Mouse (Mus musculus) heart, embryonic 11.5 days (tissue): Measurements from ENCODE around the gene Amacr. TPM values are rescaled to one million over a fixed set of nuclear protein-coding genes. Genes with fewer than 3 reads are reported as not detected.
"Not testable (repeated sequence)": the region's sequence is repeated elsewhere in the genome, so short reads cannot be mapped to it uniquely, and the experiment has no call there.

Source experiments
- ATAC-seq: fragments of 200-750 bp; cut with Nextera tagmentation; replicated peaks from 2 replicates; pipeline ENCODE4 v1.8.0; 2017; ENCODE audit warnings: moderate library complexity; ENCODE audit not compliant: insufficient number of reproducible peaks, low FRiP score, low TSS enrichment
- H3K27ac ChIP-seq: fragments of 300-500 bp; sonication (generic); 2 replicates; pipeline ENCODE4 v1.5.1; 2014; ENCODE audit warnings: mild to moderate bottlenecking, low read depth, low read length
- H3K27me3 ChIP-seq: fragments of 300-500 bp; sonication (generic); 2 replicates; pipeline ENCODE4 v1.6.1; 2014; ENCODE audit warnings: mild to moderate bottlenecking, low read length, mixed read lengths; ENCODE audit not compliant: control insufficient read depth, insufficient read depth
- H3K36me3 ChIP-seq: fragments of 300-500 bp; sonication (generic); 2 replicates; pipeline ENCODE4 v1.6.1; 2014; ENCODE audit warnings: mild to moderate bottlenecking, low read length, moderate library complexity, mixed read lengths; ENCODE audit not compliant: control insufficient read depth, insufficient read depth
- H3K4me1 ChIP-seq: fragments of 300-500 bp; sonication (generic); 2 replicates; pipeline ENCODE4 v1.6.1; 2014; ENCODE audit warnings: low read length; ENCODE audit not compliant: control insufficient read depth, insufficient read depth
- H3K4me2 ChIP-seq: fragments of 300-500 bp; sonication (generic); 2 replicates; pipeline ENCODE4 v1.6.1; 2014; ENCODE audit warnings: mild to moderate bottlenecking, moderate library complexity
- H3K4me3 ChIP-seq: fragments of 300-500 bp; sonication (generic); 2 replicates; pipeline ENCODE4 v1.5.1; 2014; ENCODE audit warnings: low read depth, low read length
- H3K9ac ChIP-seq: fragments of 300-500 bp; sonication (generic); 2 replicates; pipeline ENCODE4 v1.6.1; 2014; ENCODE audit warnings: mild to moderate bottlenecking, low read depth, low read length, moderate library complexity
- H3K9me3 ChIP-seq: fragments of 300-500 bp; sonication (generic); replicated peaks from 2 replicates; pipeline ENCODE4 v1.6.1; 2016; ENCODE audit warnings: low read length; ENCODE audit not compliant: control insufficient read depth
- WGBS: fragments of 180-500 bp; shearing (Covaris S2); extraction: QIAGEN DNeasy Blood & Tissue Kit; methylation state at CpG from one replicate; pipeline ENCODE4 v1.1.7; 2014; ENCODE audit not compliant: insufficient replicate concordance; 5-methylcytosine and 5-hydroxymethylcytosine counted together
- polyA plus RNA-seq: library from polyadenylated mRNA; unstranded; fragments of >200 nt; fragmentation: Nextera tagmentation; extraction: Ambion mirVana; gene quantifications from 2 replicates; pipeline ENCODE4 v1.2.1, GENCODE M21; 2014

Amacr gene
- polyA plus RNA-seq, 1 experiment from 2014 or later: 16.7 TPM

DNA sequence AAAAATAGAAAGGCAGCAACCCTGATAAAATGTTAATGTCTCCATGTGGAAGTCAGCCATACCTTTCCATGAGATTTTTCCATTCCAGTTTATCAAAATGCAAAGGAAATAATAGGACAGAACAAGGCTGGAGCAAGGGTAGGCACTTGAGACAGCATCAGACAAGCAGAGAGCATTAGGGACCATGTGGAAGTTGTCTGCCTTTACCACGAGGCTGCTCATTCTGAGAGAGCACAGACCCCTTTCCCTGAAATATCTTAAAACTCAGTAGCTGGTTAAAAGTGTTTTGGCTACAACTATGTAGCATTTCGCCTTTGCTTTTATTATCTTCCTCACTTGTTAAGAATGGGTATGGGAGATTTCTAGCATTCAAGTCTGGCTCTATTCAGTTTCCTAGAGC is 844 bp upstream of the Amacr start:
- Histone ChIP-seq H3K9me3 (no peaks in the 10 kb centered on the region), H3K36me3 (no peaks in the 10 kb centered on the region), H3K27me3 (no peaks in the 10 kb centered on the region), H3K4me2 (peak overlapping the region; percentile 60), H3K27ac (no peak overlapping the region), H3K9ac (no peak overlapping the region; the same call in 1 of the 2 replicates), H3K4me1 (no peaks in the 10 kb centered on the region), H3K4me3 (no peak overlapping the region)
- WGBS: 57% methylated on average over 2 of the region's 2 CpGs
- ATAC-seq: no peak

DNA sequence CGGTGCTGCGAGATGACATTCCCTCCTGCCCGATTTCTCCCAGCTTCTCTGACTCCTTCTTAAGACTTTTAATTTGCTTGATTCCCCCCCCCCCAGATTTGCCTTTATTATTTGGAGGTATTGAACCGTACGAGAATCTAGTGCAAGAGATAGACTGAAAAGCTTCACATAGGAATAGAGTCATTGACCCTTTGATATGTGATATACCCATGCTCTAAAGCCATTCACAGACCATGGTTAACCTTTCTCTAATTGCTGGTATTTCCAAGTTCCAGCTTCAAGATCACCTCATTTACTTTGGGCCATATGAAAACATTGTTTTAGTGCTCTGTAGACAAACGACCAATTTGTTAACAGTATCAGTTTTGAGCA is 494 bp downstream of the Amacr start:
- H3K27ac ChIP-seq: peak overlapping the region; percentile 73
- no peaks in the 10 kb centered on the region for H3K36me3 ChIP-seq
- H3K9me3 ChIP-seq: no peaks in the 10 kb centered on the region
- H3K4me1 ChIP-seq: no peaks in the 10 kb centered on the region
- H3K4me3 ChIP-seq: peak overlapping the region; percentile 62
- H3K9ac ChIP-seq: peak overlapping the region; percentile 79
- peak overlapping the region; percentile 60 for H3K4me2 ChIP-seq
- H3K27me3 ChIP-seq: no peaks in the 10 kb centered on the region
- no peak for ATAC-seq
- 9% methylated on average over 6 of the region's 6 CpGs for WGBS

DNA sequence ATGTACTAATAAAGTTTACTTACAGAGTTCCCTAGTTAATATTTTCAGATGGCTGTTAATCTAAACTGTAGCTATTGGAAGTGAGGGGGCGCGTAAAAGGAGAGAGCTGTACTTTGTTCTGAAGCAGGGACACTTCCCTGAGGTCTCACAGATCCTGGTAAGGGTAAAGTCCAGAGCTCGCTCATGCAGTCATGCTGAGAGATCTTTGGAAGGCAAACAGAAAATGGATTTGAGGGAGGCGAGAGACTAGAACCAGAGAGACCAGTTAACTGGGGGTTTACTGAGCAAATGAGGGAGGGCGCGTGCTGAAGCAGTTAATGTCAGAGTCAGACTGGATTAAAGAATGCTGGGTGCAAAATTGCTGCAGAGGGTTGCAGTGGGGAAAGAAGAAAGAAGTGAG is 4.2 kb downstream of the Amacr start:
- Histone ChIP-seq H3K36me3 (no peaks in the 10 kb centered on the region), H3K27ac (no peak overlapping the region), H3K4me1 (no peaks in the 10 kb centered on the region), H3K9ac (no peak overlapping the region), H3K9me3 (no peaks in the 10 kb centered on the region), H3K4me3 (no peak overlapping the region), H3K4me2 (no peak overlapping the region), H3K27me3 (no peaks in the 10 kb centered on the region)
- ATAC-seq: no peak
- WGBS: 72% methylated on average over 6 of the region's 6 CpGs

GRCm38 (mm10) chr15:10986477-10986876 is 4.9 kb downstream of the Amacr start:
- WGBS: 89% methylated on average over 2 of the region's 2 CpGs
- not testable (repeated sequence) for H3K4me2 ChIP-seq, H3K4me1 ChIP-seq, H3K9me3 ChIP-seq, H3K36me3 ChIP-seq, H3K4me3 ChIP-seq, H3K27ac ChIP-seq, H3K27me3 ChIP-seq, H3K9ac ChIP-seq, ATAC-seq

- no peak for ATAC-seq
- WGBS: 29% methylated on average over 2 of the region's 2 CpGs
These were observed 8.9 kb downstream of the Amacr start for GRCm38 (mm10) chr15:10990411-10990810.

DNA sequence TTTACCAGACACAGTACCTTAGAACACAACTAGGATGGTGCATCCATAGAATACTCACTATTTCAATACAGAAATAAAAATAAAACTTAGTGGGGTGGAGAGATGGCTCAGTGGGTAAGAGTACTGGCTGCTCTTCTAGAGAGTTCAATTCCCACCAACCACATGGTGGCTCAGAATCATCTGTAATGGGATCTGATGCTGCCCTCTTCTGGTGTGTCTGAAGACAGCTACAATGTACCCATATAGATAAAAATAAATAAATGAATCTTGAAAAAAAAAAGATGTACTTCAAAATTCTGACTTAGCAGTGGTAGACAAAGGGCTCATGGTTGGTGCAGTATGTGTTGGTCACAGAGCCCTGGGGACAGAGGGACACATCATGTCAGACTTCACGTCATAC is 10.0 kb downstream of the Amacr start:
- Histone ChIP-seq H3K36me3 (no peaks in the 10 kb centered on the region), H3K9me3 (no peaks in the 10 kb centered on the region), H3K27me3 (no peaks in the 10 kb centered on the region), H3K27ac (no peak overlapping the region), H3K4me1 (no peaks in the 10 kb centered on the region), H3K9ac (no peak overlapping the region), H3K4me2 (no peak overlapping the region), H3K4me3 (no peak overlapping the region)
- no peak for ATAC-seq
- 97% methylated on average over 1 of the region's 1 CpGs for WGBS

More at GRCm38 (mm10) chr15:10990411-10990810, 8.9 kb downstream of the Amacr start:
- H3K36me3 ChIP-seq: no peaks in the 10 kb centered on the region
- H3K27me3 ChIP-seq: no peaks in the 10 kb centered on the region
- no peak overlapping the region for H3K27ac ChIP-seq
- no peak overlapping the region for H3K4me3 ChIP-seq
- no peak overlapping the region for H3K4me2 ChIP-seq
- H3K9me3 ChIP-seq: no peaks in the 10 kb centered on the region
- H3K4me1 ChIP-seq: no peaks in the 10 kb centered on the region
- H3K9ac ChIP-seq: no peak overlapping the region

DNA sequence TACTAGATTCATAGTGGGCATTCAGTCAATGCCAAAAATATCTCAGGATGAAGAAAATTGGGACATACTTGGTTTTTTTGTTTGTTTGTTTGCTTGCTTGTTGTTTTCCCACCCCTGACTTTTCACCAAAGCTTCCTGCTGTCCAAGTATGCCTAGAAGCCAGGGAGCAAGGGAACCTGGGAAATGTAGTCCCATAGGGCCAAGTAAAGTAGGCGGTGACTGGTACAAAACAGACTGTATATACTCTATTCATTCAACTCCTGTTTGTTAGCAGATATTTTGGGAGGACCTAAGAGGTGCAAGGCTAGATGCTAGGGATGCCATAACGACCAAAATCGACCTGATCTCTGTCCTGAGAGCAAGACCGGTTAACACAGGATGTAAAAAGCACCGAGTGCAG is 18.3 kb downstream of the Amacr start:
- no peaks in the 10 kb centered on the region for H3K4me1 ChIP-seq
- no peak overlapping the region for H3K9ac ChIP-seq
- H3K27ac ChIP-seq: no peak overlapping the region
- WGBS: 45% methylated on average over 5 of the region's 5 CpGs
- no peak for ATAC-seq
- peak overlapping the region; percentile 43 for H3K4me2 ChIP-seq
- H3K9me3 ChIP-seq: no peaks in the 10 kb centered on the region
- no peaks in the 10 kb centered on the region for H3K36me3 ChIP-seq
- H3K4me3 ChIP-seq: no peak overlapping the region
- no peaks in the 10 kb centered on the region for H3K27me3 ChIP-seq

DNA sequence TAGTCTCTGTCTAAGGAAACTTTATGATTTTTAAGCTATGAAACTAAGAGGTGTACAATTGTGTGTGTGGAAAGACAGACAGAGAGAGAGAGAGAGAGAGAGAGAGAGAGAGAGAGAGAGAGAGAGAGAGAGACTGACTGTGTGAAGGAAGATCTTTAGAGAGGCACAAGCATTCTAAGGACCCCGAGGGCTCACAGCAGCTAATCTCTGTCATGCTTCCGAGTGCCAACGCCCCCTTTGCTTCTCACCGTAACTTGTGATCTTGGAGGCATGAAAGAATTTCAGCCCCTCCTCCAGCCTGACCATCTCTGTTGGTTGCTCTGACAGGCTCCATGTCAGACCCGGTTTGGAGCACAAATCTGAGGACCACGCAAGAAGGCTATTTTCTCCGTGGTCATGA is 18.9 kb downstream of the Amacr start, which contains the start of gene Slc45a2:
Gene Slc45a2, plus strand, starts transcription at position 301 of the 400 bp plus-strand sequence.
- Histone ChIP-seq H3K4me1 (no peaks in the 10 kb centered on the region), H3K36me3 (no peaks in the 10 kb centered on the region), H3K9me3 (no peaks in the 10 kb centered on the region), H3K27me3 (no peaks in the 10 kb centered on the region), H3K4me3 (no peak within 1 kb of the TSS), H3K27ac (no peak within 1 kb of the TSS), H3K9ac (no peak within 1 kb of the TSS), H3K4me2 (peak within 1 kb of the TSS; percentile 43)
- 37% methylated on average over 7 of the region's 7 CpGs for WGBS
- ATAC-seq: no peak

GRCm38 (mm10) chr15:11003791-11004190 is 22.2 kb downstream of the Amacr start:
- no peaks in the 10 kb centered on the region for H3K9me3 ChIP-seq
- H3K27me3 ChIP-seq: no peaks in the 10 kb centered on the region
- no peak for ATAC-seq
- 73% methylated on average over 4 of the region's 4 CpGs for WGBS
- H3K4me3 ChIP-seq: no peak overlapping the region
- H3K9ac ChIP-seq: no peak overlapping the region
- no peaks in the 10 kb centered on the region for H3K4me1 ChIP-seq
- H3K4me2 ChIP-seq: no peak overlapping the region
- no peaks in the 10 kb centered on the region for H3K36me3 ChIP-seq
- H3K27ac ChIP-seq: no peak overlapping the region
